Mouse (Mus musculus) kidney, adult 11 months (tissue): Measurements from ENCODE around the gene Tanc1.
A peak's percentile ranks its signal among the peaks of the same experiment; 100 is the strongest.

Source experiments
- DNase-seq: peaks from one replicate; pipeline ENCODE4 v3.0.0; 2022

Gene Tanc1

GRCm38 (mm10) chr2:59802722-59803387 lies 191.0 kb downstream of the Tanc1 start:
- no peak for DNase-seq

- no peak for DNase-seq
These were observed 193.8 kb downstream of the Tanc1 start for GRCm38 (mm10) chr2:59805595-59805994.

- DNase-seq = no peak
These were observed 194.2 kb downstream of the Tanc1 start for GRCm38 (mm10) chr2:59806038-59806437.

GRCm38 (mm10) chr2:59808608-59809007 lies 196.8 kb downstream of the Tanc1 start:
- no peak for DNase-seq

GRCm38 (mm10) chr2:59810039-59810438 lies 198.2 kb downstream of the Tanc1 start:
- no peak for DNase-seq

- no peak for DNase-seq
These were observed 199.4 kb downstream of the Tanc1 start for GRCm38 (mm10) chr2:59811247-59811646.

GRCm38 (mm10) chr2:59812641-59813040 lies 200.8 kb downstream of the Tanc1 start:
- DNase-seq = no peak

GRCm38 (mm10) chr2:59813457-59813856 lies 201.6 kb downstream of the Tanc1 start:
- no peak for DNase-seq

GRCm38 (mm10) chr2:59814997-59815396 lies 203.2 kb downstream of the Tanc1 start:
- DNase-seq = no peak

- no peak for DNase-seq
These were observed 206.8 kb downstream of the Tanc1 start for GRCm38 (mm10) chr2:59818663-59819062.

- no peak for DNase-seq
These were observed 207.6 kb downstream of the Tanc1 start for GRCm38 (mm10) chr2:59819415-59819814.

GRCm38 (mm10) chr2:59820088-59820487 lies 208.2 kb downstream of the Tanc1 start:
- no peak for DNase-seq

- no peak for DNase-seq
These were observed 209.2 kb downstream of the Tanc1 start for GRCm38 (mm10) chr2:59821044-59821443.

- no peak for DNase-seq
These were observed 212.4 kb downstream of the Tanc1 start for GRCm38 (mm10) chr2:59824289-59824688.

- DNase-seq = no peak
These were observed 213.5 kb downstream of the Tanc1 start for GRCm38 (mm10) chr2:59825380-59825779.

- no peak for DNase-seq
These were observed 216.3 kb downstream of the Tanc1 start for GRCm38 (mm10) chr2:59828103-59828655.

GRCm38 (mm10) chr2:59828777-59829508 lies 217.1 kb downstream of the Tanc1 start:
- DNase-seq = peak; percentile 76

GRCm38 (mm10) chr2:59829718-59830117 lies 217.9 kb downstream of the Tanc1 start:
- DNase-seq = no peak

- DNase-seq = no peak
These were observed 218.3 kb downstream of the Tanc1 start for GRCm38 (mm10) chr2:59830151-59830550.

- DNase-seq = no peak
These were observed 219.1 kb downstream of the Tanc1 start for GRCm38 (mm10) chr2:59830940-59831339.

GRCm38 (mm10) chr2:59831831-59832230 lies 220.0 kb downstream of the Tanc1 start:
- DNase-seq = no peak

- DNase-seq = peak; percentile 68
These were observed 227.0 kb downstream of the Tanc1 start for GRCm38 (mm10) chr2:59838825-59839224.

- no peak for DNase-seq
These were observed 227.9 kb downstream of the Tanc1 start for GRCm38 (mm10) chr2:59839755-59840154.

GRCm38 (mm10) chr2:59840191-59840590 lies 228.3 kb downstream of the Tanc1 start:
- no peak for DNase-seq
